Mouse (Mus musculus): ENCODE measurements around the gene Ddx24.

Gene Ddx24

GRCm38 (mm10) chr12:103391098-103391497, 34.5 kb downstream of the Ddx24 start:
- DNase-seq (ENCODE audit: extremely low read depth, insufficient read length, low spot score) = no peak

GRCm38 (mm10) chr12:103389982-103390381, 35.6 kb downstream of the Ddx24 start:
- DNase-seq (ENCODE audit: extremely low read depth, insufficient read length, low spot score) = no peak

- DNase-seq (ENCODE audit: extremely low read depth, insufficient read length, low spot score) = no peak
These were observed 36.3 kb downstream of the Ddx24 start for GRCm38 (mm10) chr12:103389348-103389727.

GRCm38 (mm10) chr12:103388505-103389347, 36.9 kb downstream of the Ddx24 start, which contains the start of gene Otub2:
Gene Otub2 (plus strand): TSS chr12:103388682.
- DNase-seq (ENCODE audit: extremely low read depth, insufficient read length, low spot score) = peak; percentile 96

- no peak for DNase-seq (ENCODE audit: extremely low read depth, insufficient read length, low spot score)
These were observed 45.4 kb downstream of the Ddx24 start for GRCm38 (mm10) chr12:103380226-103380625.

DNA sequence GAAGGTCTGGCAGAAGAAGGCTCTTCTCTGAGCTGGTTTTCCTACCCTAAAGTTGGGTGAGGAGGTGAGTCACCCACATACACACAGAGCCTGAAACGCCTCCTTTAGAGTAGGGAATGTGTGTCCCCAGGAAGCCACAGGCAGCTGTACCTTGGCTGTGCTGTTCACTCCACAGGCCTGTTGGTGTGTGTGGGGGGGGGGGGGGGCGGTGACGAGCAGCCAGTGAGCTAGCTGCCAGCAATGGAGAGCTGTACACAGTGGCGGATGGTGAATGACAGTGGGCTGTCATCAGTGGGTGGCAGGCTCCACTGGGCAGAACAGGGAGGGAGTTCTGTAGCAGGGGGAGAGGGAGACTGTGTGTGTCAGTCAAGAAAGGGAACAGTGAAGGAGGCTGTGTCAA, 48.9 kb downstream of the Ddx24 start:
- peak; percentile 51 for DNase-seq (ENCODE audit: extremely low read depth, insufficient read length, low spot score)

GRCm38 (mm10) chr12:103376124-103376523, 49.5 kb downstream of the Ddx24 start:
- no peak for DNase-seq (ENCODE audit: extremely low read depth, insufficient read length, low spot score)

- no peak for DNase-seq (ENCODE audit: extremely low read depth, insufficient read length, low spot score)
These were observed 51.9 kb downstream of the Ddx24 start for GRCm38 (mm10) chr12:103373530-103374236.

GRCm38 (mm10) chr12:103371711-103372110, 53.9 kb downstream of the Ddx24 start:
- no peak for DNase-seq (ENCODE audit: extremely low read depth, insufficient read length, low spot score)

DNA sequence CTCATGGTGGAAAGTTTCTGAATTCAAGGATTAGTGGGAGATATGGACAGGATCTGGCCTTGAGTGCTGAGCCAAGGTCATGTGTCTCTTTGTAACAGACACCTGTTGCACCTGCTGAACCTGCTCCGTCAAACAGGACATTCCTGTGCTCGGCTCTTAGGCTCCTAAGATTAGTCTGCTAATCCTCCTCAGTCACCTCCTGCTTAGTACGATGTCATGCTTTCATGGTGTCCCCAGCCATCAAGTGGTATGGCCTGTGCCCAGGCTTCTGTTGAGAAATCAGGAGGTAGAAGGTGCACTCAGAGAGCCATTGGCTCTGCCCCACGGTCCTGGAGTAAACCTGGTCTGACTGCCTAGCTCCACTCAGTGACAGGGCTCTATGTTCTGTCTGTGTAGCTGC, 54.8 kb downstream of the Ddx24 start:
- DNase-seq (ENCODE audit: extremely low read depth, insufficient read length, low spot score) = no peak

GRCm38 (mm10) chr12:103368777-103369176, 56.9 kb downstream of the Ddx24 start:
- no peak for DNase-seq (ENCODE audit: extremely low read depth, insufficient read length, low spot score)

- no peak for DNase-seq (ENCODE audit: extremely low read depth, insufficient read length, low spot score)
These were observed 57.3 kb downstream of the Ddx24 start for GRCm38 (mm10) chr12:103368326-103368669.

- no peak for DNase-seq (ENCODE audit: extremely low read depth, insufficient read length, low spot score)
These were observed 57.9 kb downstream of the Ddx24 start for GRCm38 (mm10) chr12:103367620-103368325.

GRCm38 (mm10) chr12:103367171-103367570, 58.5 kb downstream of the Ddx24 start:
- no peak for DNase-seq (ENCODE audit: extremely low read depth, insufficient read length, low spot score)

DNA sequence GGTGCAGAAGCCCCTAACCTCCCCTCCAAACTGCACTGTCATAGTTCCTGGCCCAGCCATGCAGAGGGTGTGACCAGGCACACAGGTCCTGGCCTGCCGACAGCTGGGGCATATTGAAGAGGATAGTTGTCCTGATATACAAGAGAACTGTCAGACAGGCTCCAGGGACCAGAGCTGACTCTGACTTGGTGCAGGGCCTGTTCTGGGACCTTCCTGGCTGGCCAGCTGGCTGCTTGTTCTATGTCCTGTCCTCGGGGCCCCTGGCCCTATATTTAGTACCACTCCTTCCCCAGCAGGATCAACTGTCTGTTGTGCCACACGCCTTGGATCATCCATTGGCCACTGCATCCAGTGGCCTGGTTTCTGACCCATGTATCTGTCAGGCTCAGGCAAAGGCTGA, 63.3 kb downstream of the Ddx24 start:
- no peak for DNase-seq (ENCODE audit: extremely low read depth, insufficient read length, low spot score)

DNA sequence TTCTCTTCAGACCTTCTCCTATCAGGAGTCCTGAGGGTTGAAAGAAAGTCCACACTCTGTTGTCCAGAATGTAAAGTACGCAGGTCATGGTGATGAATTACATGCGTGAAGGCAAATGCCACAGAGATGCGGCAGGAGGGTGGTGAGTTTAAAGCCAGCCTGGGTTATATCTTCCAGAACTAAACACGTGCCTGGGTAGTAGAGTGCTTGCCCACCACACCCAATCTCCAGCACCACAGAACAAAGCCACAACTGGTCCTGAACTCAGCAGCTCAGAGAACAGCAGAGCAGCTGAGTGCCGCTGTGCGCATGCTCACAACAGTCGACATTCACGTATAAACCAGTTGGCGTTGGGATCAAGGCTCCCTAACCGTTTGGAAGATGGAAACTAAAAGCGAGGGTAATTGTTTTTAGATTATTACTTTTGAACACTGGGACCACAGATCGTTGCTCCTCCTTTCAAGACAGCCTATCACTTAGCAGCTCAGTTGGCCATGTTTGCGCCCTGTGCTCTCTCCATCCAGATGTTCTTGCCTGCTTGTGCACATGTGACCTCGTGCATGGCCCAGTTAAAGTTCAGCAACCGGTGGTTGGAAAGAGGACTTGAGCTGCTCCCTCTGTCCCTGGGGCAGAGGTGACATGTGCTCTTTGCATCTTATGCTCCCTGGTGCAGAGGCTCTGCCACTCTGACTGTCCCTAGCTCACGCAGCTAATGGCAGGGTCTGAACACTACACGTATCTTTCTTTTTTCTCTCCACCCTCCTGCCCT, 63.9 kb downstream of the Ddx24 start:
- DNase-seq (ENCODE audit: extremely low read depth, insufficient read length, low spot score) = no peak

- no peak for DNase-seq (ENCODE audit: extremely low read depth, insufficient read length, low spot score)
These were observed 64.8 kb downstream of the Ddx24 start for GRCm38 (mm10) chr12:103360812-103361211.

DNA sequence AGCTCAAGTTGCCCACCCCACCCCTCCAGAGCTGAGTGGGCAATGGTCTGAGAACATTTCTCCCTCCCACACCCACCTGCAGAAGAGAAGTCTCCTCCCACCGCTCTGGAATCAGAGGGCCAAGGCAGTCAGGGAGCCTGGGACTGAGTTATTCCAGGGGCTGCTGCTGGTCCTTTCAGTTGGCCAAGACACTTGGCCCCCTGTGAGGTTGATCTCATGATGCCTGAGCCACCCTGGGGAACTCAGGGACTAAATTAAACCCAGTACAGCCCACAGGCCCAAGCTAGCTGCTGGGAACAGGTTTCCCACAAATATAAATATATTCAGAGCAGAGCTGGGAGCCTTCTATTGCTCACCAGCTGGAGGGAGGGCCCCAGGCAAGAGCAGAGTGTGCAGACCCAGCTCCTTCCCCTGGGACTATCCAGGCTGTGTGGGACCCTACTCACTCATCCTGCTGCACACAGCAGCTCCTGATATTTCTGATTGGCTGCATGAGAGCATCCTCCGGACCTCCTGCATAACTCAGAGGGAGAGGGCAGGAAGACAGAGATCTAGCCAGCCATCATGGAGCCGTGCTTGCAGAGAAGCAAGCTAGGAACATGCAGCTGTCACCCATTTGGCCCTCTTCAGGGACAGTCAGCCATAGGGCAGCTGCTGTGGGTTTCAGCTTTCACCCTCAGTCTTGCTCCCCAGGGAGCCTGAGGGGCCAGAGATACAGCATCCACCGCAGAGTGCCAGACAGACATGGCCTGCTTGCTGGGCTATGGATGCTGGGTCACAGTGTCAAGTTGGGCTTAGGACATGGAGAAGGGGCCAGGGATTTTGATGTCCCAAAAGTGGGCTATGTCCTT, 66.5 kb downstream of the Ddx24 start:
- no peak for DNase-seq (ENCODE audit: extremely low read depth, insufficient read length, low spot score)

GRCm38 (mm10) chr12:103358216-103358615, 67.4 kb downstream of the Ddx24 start:
- no peak for DNase-seq (ENCODE audit: extremely low read depth, insufficient read length, low spot score)
